Mouse (Mus musculus) hindbrain, embryonic 13.5 days (tissue): Measurements from ENCODE around the gene Dscam. TPM values are rescaled to one million over a fixed set of nuclear protein-coding genes. Genes with fewer than 3 reads are reported as not detected.

ENCODE experiments used
- ATAC-seq: fragments of 200-750 bp; cut with Nextera tagmentation; 2 replicates; pipeline ENCODE4 v1.8.0; 2017; ENCODE audit warnings: moderate TSS enrichment; ENCODE audit not compliant: low FRiP score
- H3K27ac ChIP-seq: fragments of 300-500 bp; sonication (generic); 2 replicates; pipeline ENCODE4 v1.5.1; 2015; ENCODE audit warnings: inconsistent platforms, mild to moderate bottlenecking, moderate library complexity
- H3K27me3 ChIP-seq: fragments of 300-500 bp; sonication (generic); 2 replicates; pipeline ENCODE4 v1.6.1; 2015; ENCODE audit warnings: mild to moderate bottlenecking, inconsistent platforms
- H3K36me3 ChIP-seq: fragments of 300-500 bp; sonication (generic); 2 replicates; pipeline ENCODE4 v1.6.1; 2015; ENCODE audit warnings: mild to moderate bottlenecking, inconsistent platforms
- H3K4me1 ChIP-seq: fragments of 300-500 bp; sonication (generic); replicated peaks from 2 replicates; pipeline ENCODE4 v1.6.1; 2015; ENCODE audit warnings: inconsistent platforms
- H3K4me2 ChIP-seq: fragments of 300-500 bp; sonication (generic); 2 replicates; pipeline ENCODE4 v1.6.1; 2015; ENCODE audit warnings: inconsistent platforms, mild to moderate bottlenecking, moderate library complexity
- H3K4me3 ChIP-seq: fragments of 300-500 bp; sonication (generic); 2 replicates; pipeline ENCODE4 v1.5.1; 2015; ENCODE audit warnings: mild to moderate bottlenecking, inconsistent platforms
- H3K9ac ChIP-seq: fragments of 300-500 bp; sonication (generic); 2 replicates; pipeline ENCODE4 v1.6.1; 2015; ENCODE audit warnings: mild to moderate bottlenecking, inconsistent platforms
- H3K9me3 ChIP-seq: fragments of 300-500 bp; sonication (generic); 2 replicates; pipeline ENCODE4 v1.6.1; 2016; ENCODE audit warnings: inconsistent platforms
- WGBS: fragments of 180-500 bp; shearing (Covaris S2); methylation state at CpG from one replicate; pipeline ENCODE4 v1.1.7; 2015; 5-methylcytosine and 5-hydroxymethylcytosine counted together
- polyA plus RNA-seq: library from polyadenylated mRNA; unstranded; fragments of >200 nt; fragmentation: Nextera tagmentation; extraction: Ambion mirVana; gene quantifications from 2 replicates; pipeline ENCODE4 v1.2.1, GENCODE M21; 2015

Gene Dscam
- polyA plus RNA-seq, 1 experiment from 2014 or later: 7.7 TPM

DNA sequence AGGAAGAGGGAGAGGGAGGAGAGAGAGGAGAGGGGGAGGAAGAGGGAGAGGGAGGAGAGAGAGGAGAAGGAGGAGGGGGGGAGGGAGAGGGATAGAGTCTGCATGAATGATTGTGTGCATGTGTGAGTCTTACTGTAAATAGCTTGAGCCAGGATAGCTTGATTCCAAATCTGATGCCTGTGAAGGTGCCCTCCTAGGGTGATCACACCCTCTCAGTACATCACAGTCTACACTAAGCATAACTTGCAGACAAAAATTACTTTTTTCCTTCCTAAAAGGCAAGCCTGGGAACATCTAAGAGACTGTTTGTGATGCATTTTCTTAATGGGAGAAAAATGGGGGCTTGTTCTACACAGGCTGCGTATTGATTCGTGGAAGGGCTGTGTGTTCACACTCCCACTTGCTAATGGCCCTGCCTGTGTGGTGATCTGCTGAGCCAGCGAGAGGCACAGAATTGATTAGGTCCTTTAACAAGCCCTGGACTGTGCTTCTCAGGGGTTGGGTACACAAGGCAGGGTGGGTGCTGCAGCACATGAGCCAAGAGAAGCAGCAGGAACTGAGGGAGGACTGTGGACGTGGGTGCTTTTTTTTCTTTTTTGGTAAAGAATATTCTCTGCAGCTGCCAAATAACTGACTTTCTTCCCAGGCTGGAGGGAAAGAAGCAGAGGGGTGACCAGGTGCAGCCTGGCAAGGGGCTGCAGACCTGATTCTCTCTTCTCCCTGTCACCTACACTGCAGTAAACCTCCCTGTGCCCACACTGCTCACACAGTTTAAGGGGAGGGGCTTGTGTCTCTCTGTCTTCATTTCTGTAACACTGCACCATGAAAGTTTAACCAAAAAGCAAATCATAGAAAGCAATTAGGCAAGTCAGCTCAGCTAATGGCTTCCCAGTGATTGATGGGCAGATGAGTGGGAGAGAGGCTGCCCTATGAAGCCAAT is 161.2 kb downstream of the Dscam start:
- Histone ChIP-seq H3K4me1 (peaks cover 38% of the 10 kb centered on the region), H3K9ac (peak overlapping the region; percentile 51; the same call in 1 of the 2 replicates), H3K27me3 (no peaks in the 10 kb centered on the region), H3K36me3 (no peaks in the 10 kb centered on the region), H3K27ac (peak overlapping the region; percentile 84), H3K4me2 (no peak overlapping the region), H3K9me3 (no peaks in the 10 kb centered on the region), H3K4me3 (no peak overlapping the region)
- 46% methylated on average over 4 of the region's 4 CpGs for WGBS
- ATAC-seq: peak; percentile 73

DNA sequence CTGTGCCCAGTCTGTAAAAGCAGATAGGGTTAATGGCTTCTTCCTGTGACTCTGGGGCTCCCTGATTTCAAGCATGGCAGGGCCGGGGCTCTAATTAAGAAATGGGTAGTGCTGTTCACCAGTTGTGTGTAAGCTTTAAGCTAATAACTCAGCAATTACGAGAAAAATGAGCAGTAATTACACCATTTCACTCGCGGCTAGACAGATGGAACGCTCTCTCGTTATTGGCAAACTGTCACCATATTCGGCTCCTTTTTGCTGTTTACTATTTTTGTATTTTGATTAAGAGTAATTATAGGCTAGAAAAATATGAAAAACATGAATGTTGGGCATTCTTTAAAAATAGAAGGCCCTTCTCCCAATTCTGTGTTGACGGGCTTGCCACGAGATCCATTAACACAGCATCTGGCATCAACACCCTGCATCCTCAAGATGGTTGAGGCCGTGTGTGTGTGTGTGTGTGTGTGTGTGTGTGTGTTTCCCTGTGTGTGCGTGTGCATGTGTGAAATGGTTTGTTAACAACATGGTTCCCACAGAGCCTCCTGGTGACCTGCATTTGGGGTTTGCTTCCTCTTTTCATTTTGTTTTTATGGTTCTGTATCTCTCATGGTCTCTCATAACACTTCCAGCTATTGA is 162.5 kb downstream of the Dscam start:
- Histone ChIP-seq H3K36me3 (no peaks in the 10 kb centered on the region), H3K4me2 (no peak overlapping the region), H3K9ac (no peak overlapping the region), H3K27me3 (no peaks in the 10 kb centered on the region), H3K9me3 (no peaks in the 10 kb centered on the region), H3K4me3 (no peak overlapping the region), H3K27ac (peak overlapping the region; percentile 83), H3K4me1 (peaks cover 47% of the 10 kb centered on the region)
- 57% methylated on average over 11 of the region's 11 CpGs for WGBS
- ATAC-seq: no peak

DNA sequence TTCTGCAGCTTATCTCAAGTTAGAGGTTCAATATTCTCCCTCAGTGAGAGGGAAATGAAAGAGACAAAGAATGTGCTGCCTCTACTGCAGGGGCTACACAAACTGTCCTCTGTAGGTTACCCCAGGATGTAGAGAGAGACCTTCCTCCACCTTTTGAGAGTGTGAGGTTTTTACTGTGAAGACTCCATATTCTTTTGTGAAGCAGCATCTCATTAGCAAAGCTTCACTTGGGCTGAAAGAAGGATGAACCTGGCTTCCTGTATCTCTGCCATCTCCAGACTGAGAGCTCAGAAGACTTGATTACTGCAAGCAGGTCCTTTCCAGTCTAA is 163.7 kb downstream of the Dscam start:
- H3K4me3 ChIP-seq: no peak overlapping the region
- no peak for ATAC-seq

DNA sequence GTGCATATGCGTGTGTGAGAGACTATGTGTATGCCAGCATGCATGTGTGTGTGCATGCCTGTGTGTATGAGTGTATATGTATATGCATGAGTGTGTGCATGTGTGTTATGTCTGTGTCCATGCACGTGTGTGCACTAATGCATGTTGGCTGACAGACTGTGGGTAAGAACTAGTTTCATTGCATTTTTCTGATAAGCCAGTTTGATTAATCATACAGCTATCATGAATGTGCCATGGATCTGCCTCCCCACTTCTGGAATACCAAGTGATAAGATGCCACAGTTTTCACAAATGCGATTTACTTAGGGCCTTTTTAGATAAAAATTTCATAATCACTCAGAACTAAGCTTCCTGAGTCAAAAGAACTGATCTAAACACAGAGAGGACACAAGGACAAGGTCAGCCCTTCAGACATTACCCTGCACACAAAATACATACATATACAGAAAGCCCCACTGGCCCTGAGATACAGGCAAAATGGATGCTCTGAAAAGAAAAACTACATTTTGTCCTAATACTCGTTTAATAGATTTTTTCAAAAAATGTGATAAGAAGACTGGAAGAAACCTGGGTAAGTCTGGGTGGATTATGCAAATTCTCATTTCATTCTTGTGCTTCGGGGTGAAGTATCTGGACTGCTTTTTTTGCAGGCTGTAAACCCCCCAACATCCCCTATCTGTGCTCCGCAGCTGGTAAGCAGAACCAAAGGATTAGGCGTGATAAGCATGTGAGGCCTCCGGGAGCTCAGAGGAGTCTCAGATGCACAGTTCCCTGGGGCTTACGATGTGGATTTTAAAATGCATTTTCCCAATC is 164.3 kb downstream of the Dscam start:
- H3K4me3 ChIP-seq: no peak overlapping the region
- 0 out of 2 replicates have a peak overlapping the region, but pooled peaks have one; percentile 5 for H3K9ac ChIP-seq
- H3K4me2 ChIP-seq: no peak overlapping the region
- peak overlapping the region; percentile 83 for H3K27ac ChIP-seq
- H3K9me3 ChIP-seq: no peaks in the 10 kb centered on the region
- H3K36me3 ChIP-seq: no peaks in the 10 kb centered on the region
- peaks cover 59% of the 10 kb centered on the region for H3K4me1 ChIP-seq
- no peak for ATAC-seq
- no peaks in the 10 kb centered on the region for H3K27me3 ChIP-seq
- 56% methylated on average over 9 of the region's 9 CpGs for WGBS

More for the DNA sequence above, 163.7 kb downstream of the Dscam start:
- Histone ChIP-seq H3K9me3 (no peaks in the 10 kb centered on the region), H3K4me1 (peaks cover 57% of the 10 kb centered on the region), H3K9ac (0 out of 2 replicates have a peak overlapping the region, but pooled peaks have one; percentile 5), H3K36me3 (no peaks in the 10 kb centered on the region), H3K27me3 (no peaks in the 10 kb centered on the region), H3K27ac (peak overlapping the region; percentile 83), H3K4me2 (no peak overlapping the region)

DNA sequence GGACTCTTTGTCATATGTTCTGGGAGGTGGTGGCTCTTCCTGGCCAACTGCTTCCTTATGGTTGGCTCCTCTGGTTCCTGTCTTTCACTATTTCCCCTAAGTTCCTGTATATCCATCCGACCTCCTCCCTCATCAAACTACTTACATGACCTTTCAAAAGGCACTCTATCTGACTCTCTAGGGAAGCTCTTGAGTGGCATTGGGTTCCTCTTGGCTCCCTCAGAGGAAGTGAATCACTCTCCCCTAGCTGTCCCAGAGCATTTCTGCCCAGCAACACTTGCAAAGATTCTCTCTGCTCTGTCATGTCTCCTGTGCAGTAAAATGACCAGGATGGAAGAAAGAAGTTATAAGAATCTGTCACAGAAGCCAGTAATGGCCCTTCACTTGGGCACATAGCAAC is 166.6 kb downstream of the Dscam start:
- WGBS: 75% methylated on average over 1 of the region's 1 CpGs
- Histone ChIP-seq H3K9ac (no peak overlapping the region), H3K9me3 (no peaks in the 10 kb centered on the region), H3K4me3 (no peak overlapping the region), H3K4me2 (no peak overlapping the region), H3K27ac (peak overlapping the region; percentile 80), H3K27me3 (no peaks in the 10 kb centered on the region), H3K4me1 (peaks cover 48% of the 10 kb centered on the region), H3K36me3 (no peaks in the 10 kb centered on the region)
- no peak for ATAC-seq

DNA sequence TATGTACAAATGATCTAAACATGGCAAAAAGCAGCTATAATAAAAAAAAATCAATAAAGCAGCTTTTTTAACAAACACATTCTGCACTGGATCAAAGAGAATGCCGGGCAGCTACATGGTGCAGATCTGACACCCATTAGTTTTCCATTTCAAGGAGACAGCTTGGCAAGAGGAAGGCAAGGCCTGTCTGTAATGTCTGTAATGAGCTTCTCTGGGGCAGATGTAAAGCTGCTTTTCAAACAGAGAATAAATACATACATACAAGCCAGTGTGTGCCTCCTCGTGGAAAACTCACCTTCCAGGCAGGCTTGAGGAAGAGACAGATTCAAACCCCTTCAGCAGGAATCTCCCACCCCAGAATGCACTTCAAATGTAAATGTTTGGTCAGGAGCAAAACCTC is 167.7 kb downstream of the Dscam start:
- H3K9me3 ChIP-seq: no peaks in the 10 kb centered on the region
- no peak overlapping the region for H3K9ac ChIP-seq
- no peak overlapping the region for H3K4me3 ChIP-seq
- WGBS: 50% methylated on average over 2 of the region's 2 CpGs
- no peak overlapping the region for H3K4me2 ChIP-seq
- H3K27ac ChIP-seq: peak overlapping the region; percentile 80
- H3K4me1 ChIP-seq: peaks cover 41% of the 10 kb centered on the region
- ATAC-seq: no peak
- no peaks in the 10 kb centered on the region for H3K36me3 ChIP-seq
- no peaks in the 10 kb centered on the region for H3K27me3 ChIP-seq

DNA sequence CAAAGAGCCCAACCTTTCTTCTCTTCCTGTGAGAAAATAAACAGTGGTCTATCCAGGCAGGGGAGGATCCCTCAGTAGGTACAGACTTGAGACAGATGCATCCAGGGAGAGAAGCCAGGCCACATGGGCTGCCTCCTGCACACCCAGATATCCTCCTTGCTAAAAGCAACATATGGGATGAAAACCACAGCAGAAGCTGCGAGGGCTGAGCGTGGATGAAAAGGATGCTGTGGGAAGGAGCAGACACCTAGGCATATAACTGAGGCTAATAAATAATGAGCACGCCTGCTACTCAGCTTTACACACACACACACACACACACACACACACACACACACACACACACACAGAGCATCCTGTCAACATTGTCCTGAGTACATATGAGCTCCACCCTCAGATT is 168.4 kb downstream of the Dscam start:
- Histone ChIP-seq H3K27ac (peak overlapping the region; percentile 80), H3K9me3 (no peaks in the 10 kb centered on the region), H3K27me3 (no peaks in the 10 kb centered on the region), H3K36me3 (no peaks in the 10 kb centered on the region), H3K4me3 (no peak overlapping the region), H3K4me2 (no peak overlapping the region), H3K4me1 (peaks cover 35% of the 10 kb centered on the region), H3K9ac (peak overlapping the region; percentile 40; the same call in 1 of the 2 replicates)
- 73% methylated on average over 2 of the region's 3 CpGs for WGBS
- no peak for ATAC-seq

DNA sequence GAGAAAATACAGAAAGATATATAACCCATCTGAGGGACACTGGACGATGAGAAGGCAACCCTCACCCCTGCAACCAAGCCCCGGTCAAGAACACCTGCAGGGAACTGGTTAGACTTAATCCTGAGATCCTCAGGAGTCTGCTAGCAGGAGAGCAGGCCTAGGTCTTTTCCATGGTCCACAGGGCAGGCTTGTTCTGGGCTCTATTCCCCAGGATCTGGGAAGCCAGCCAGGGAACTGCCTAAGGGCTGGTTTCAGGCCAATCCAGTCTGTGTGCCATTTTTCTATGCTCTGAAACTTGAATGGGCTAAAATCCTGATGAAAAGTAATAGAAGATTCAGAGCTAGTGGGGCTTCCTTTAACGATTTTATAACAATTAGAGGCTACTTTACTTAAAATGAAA is 173.7 kb downstream of the Dscam start:
- ATAC-seq: no peak

DNA sequence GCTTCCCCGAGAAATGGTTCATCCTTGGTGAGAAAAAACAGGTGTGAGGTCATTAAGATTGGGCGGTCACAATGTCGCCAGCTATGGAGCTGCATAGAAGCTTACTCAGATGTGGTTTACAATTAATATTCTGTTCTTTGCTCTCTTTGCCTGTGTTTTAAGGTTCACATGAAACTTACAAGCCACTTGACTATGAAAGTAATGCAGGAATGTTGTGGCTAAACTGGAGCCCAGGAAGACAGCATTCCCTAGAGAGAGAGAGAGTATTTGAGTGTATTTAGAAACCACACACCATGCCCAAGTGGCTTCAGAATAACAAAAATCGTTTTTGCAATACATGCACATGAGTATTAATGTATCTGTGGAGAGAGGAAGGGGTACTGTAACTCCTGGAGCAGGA is 174.7 kb downstream of the Dscam start:
- WGBS: 76% methylated on average over 4 of the region's 4 CpGs
- Histone ChIP-seq H3K36me3 (no peaks in the 10 kb centered on the region), H3K27me3 (no peaks in the 10 kb centered on the region), H3K9me3 (no peaks in the 10 kb centered on the region), H3K27ac (no peak overlapping the region), H3K9ac (no peak overlapping the region), H3K4me1 (peaks cover 10% of the 10 kb centered on the region; the same call in 1 of the 2 replicates), H3K4me2 (no peak overlapping the region), H3K4me3 (no peak overlapping the region)
- ATAC-seq: no peak

More for the DNA sequence above, 173.7 kb downstream of the Dscam start:
- no peak overlapping the region for H3K4me3 ChIP-seq
- H3K27me3 ChIP-seq: no peaks in the 10 kb centered on the region
- no peaks in the 10 kb centered on the region for H3K36me3 ChIP-seq
- no peaks in the 10 kb centered on the region for H3K9me3 ChIP-seq
- no peak overlapping the region for H3K4me2 ChIP-seq
- no peak overlapping the region for H3K9ac ChIP-seq
- peaks cover 12% of the 10 kb centered on the region; the same call in 1 of the 2 replicates for H3K4me1 ChIP-seq
- 55% methylated on average over 3 of the region's 3 CpGs for WGBS
- 0 out of 2 replicates have a peak overlapping the region, but pooled peaks have one; percentile 58 for H3K27ac ChIP-seq

DNA sequence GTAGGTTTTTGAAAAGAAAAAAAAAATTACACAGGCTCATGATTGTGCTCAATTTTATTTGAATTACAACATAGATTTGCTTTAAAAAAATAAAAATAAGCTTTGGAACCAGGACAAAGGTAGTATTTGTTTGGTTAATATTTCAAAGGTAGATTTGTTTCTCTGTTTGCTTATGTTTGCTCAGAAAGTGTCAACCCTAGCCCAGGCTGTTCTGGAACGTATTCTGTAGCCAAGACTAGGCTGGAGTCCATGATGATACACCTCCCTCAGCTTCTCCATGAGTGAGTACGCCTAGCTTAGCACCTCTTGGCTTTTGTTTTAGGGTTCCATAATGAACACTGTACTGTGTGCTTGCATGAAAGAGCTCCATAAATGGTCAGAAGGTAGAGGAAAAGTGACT is 183.2 kb downstream of the Dscam start:
- Histone ChIP-seq H3K27me3 (no peaks in the 10 kb centered on the region), H3K9ac (no peak overlapping the region), H3K4me1 (no peaks in the 10 kb centered on the region), H3K36me3 (no peaks in the 10 kb centered on the region), H3K27ac (no peak overlapping the region), H3K4me2 (no peak overlapping the region), H3K9me3 (no peaks in the 10 kb centered on the region), H3K4me3 (no peak overlapping the region)
- WGBS: 81% methylated on average over 2 of the region's 2 CpGs
- ATAC-seq: no peak

DNA sequence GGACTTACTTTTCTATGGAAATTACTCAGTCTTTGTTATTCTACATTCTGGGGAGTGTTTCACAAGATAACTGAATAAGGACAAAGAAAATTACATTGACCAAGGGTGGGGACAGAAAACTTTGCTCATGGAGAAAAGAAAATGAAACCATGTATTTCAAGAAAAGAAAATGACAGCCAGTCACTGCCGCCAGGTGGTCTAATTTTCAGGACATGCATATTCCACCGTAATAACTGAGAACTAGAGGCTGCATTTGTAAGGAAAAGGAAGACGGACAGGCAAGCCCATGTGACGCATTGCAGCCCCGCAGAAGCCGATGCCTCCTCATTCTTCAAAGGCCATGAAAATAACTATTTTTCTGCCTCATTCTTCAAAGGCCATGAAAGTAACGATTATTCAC is 197.3 kb downstream of the Dscam start:
- no peak overlapping the region for H3K27ac ChIP-seq
- 44% methylated on average over 7 of the region's 7 CpGs for WGBS
- ATAC-seq: no peak

DNA sequence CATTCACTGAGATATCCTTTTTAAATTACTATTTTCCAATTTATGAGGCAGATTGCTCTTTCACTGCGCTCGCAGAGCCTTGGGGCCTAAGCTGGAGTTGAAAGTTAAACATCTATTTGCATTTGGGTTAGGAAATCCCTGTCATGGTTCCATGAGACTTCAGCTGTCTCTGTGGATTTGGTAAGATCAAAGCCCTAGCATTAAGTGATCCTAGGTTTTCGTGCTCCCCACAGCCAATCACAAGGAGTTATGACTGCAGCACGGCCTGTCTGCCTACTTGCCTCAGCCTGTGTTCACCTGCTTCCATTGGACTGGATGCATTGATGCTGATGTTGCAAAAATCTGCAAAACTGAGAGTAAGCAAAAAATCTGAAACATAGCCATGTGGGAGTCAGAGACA is 198.8 kb downstream of the Dscam start:
- H3K4me3 ChIP-seq: no peak overlapping the region
- no peak overlapping the region for H3K9ac ChIP-seq
- WGBS: 78% methylated on average over 4 of the region's 4 CpGs
- peaks cover 24% of the 10 kb centered on the region for H3K4me1 ChIP-seq
- H3K27ac ChIP-seq: peak overlapping the region; percentile 45; the same call in 1 of the 2 replicates
- H3K9me3 ChIP-seq: no peaks in the 10 kb centered on the region
- no peak for ATAC-seq
- H3K4me2 ChIP-seq: no peak overlapping the region
- no peaks in the 10 kb centered on the region for H3K27me3 ChIP-seq
- no peaks in the 10 kb centered on the region for H3K36me3 ChIP-seq

More for the DNA sequence above, 197.3 kb downstream of the Dscam start:
- Histone ChIP-seq H3K4me1 (peaks cover 24% of the 10 kb centered on the region), H3K4me3 (no peak overlapping the region), H3K27me3 (no peaks in the 10 kb centered on the region), H3K4me2 (peak overlapping the region; percentile 17; the same call in 1 of the 2 replicates), H3K9ac (no peak overlapping the region), H3K36me3 (no peaks in the 10 kb centered on the region), H3K9me3 (no peaks in the 10 kb centered on the region)
